Mouse (Mus musculus) T-cell, adult 2 months (primary cell): ENCODE measurements around the gene Tulp4.
"Not testable (repeated sequence)": the region's sequence is repeated elsewhere in the genome, so short reads cannot be mapped to it uniquely, and the experiment has no call there.

ENCODE experiments used
- DNase-seq: peaks from one replicate; pipeline ENCODE4 v3.0.0; 2022; ENCODE audit warnings: low spot score

Gene Tulp4

GRCm38 (mm10) chr17:6192275-6192674, 86.0 kb downstream of the Tulp4 start:
- no peak for DNase-seq

GRCm38 (mm10) chr17:6195390-6195789, 89.2 kb downstream of the Tulp4 start:
- DNase-seq, result no peak

GRCm38 (mm10) chr17:6197491-6197890, 91.3 kb downstream of the Tulp4 start:
- DNase-seq, result no peak

- DNase-seq, result no peak
These were observed 92.4 kb downstream of the Tulp4 start for GRCm38 (mm10) chr17:6198670-6199069.

GRCm38 (mm10) chr17:6199166-6199565, 92.9 kb downstream of the Tulp4 start:
- DNase-seq, result no peak

- no peak for DNase-seq
These were observed 95.4 kb downstream of the Tulp4 start for GRCm38 (mm10) chr17:6201522-6202250.

GRCm38 (mm10) chr17:6202389-6203110, 96.3 kb downstream of the Tulp4 start:
- no peak for DNase-seq

DNA sequence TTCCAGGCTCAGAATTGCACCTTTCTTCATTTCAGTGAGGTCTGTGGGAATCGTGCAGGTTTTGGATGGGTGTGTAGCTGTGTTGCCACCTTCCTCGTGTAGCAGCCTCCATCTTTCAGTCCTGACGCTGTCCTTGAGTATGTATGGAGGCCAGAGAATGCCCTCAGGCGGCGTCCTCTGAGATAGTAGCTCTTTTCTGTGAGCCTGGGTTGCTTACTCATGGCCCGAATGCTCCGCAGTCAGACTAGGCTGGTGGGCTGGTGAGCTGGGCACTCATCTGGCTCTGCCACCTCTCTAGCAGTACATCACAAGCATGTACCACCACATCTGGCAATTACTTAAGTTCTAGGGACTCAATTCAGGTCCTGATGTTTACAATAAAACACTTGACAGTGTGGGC, 96.9 kb downstream of the Tulp4 start:
- no peak for DNase-seq

DNA sequence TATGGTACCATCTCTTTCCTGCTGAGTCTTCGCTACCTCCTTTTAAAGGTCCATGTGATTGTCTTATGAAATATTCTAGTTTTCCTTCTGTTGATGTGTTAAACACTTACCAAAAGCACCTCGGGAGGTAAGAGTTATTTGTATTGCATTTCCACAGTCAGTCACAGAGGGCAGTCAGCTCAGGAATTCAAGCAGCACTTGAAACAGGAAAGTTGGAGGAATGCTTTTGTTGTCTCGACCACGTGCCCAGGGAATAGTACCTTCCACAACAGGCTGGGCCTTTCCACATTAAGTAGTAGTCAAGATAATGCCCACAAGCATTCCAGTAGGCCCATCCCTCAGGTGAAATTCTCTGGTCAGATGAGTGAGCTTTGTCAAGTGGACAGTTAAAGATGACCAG, 97.6 kb downstream of the Tulp4 start:
- DNase-seq, result no peak

- no peak for DNase-seq
These were observed 105.5 kb downstream of the Tulp4 start for GRCm38 (mm10) chr17:6211721-6212120.

GRCm38 (mm10) chr17:6215640-6216039, 109.4 kb downstream of the Tulp4 start:
- no peak for DNase-seq

DNA sequence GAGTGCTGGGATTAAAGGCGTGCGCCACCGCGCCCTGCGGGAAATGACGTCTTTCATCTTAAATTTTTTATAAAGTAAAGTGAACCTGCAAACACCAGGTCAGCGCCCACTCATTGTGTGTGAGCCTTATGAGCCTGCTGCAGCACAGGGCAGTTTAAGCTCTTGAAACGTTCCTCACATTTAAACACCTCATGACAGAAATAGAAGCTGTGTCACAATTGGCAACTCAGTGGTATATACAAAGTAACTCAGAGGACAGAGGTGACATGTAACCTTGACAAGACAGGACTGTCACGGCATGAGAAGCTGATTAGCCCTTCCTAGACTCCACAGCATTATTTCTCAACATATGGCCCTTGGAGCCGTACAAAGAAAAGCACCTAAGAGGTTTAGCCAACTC, 110.3 kb downstream of the Tulp4 start:
- DNase-seq, result no peak

- not testable (repeated sequence) for DNase-seq
These were observed 126.4 kb downstream of the Tulp4 start for GRCm38 (mm10) chr17:6232633-6233032.

GRCm38 (mm10) chr17:6251298-6251697, 145.1 kb downstream of the Tulp4 start:
- not testable (repeated sequence) for DNase-seq

GRCm38 (mm10) chr17:6256400-6257069, 150.3 kb downstream of the Tulp4 start, which contains the start of gene Tmem181a:
TSS of gene Tmem181a (plus strand) at chr17:6256860.
- not testable (repeated sequence) for DNase-seq

DNA sequence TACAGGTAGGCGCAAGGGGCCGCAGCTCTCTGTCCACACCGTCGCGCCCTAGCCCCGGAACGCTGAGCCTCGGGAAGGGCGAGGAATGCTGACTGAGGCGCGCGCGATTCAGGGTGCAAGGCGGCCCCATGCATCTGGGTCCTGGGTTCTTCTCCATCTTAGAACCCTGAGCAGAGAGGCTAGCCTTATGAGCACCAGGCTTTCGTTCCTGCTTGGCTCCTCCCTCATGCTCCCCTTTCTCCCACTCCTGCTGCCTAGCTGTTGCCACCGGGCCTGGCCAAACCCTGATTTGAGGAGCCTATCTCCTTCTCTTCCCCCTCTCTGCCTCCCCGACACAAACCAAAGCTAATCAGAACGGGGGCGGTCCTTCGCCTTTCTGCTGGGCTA, 150.8 kb downstream of the Tulp4 start:
- not testable (repeated sequence) for DNase-seq

- DNase-seq, result not testable (repeated sequence)
These were observed 163.9 kb downstream of the Tulp4 start for GRCm38 (mm10) chr17:6269876-6270831.

GRCm38 (mm10) chr17:6270840-6271239, 164.6 kb downstream of the Tulp4 start:
- not testable (repeated sequence) for DNase-seq

GRCm38 (mm10) chr17:6271970-6272369, 165.7 kb downstream of the Tulp4 start:
- DNase-seq, result not testable (repeated sequence)

DNA sequence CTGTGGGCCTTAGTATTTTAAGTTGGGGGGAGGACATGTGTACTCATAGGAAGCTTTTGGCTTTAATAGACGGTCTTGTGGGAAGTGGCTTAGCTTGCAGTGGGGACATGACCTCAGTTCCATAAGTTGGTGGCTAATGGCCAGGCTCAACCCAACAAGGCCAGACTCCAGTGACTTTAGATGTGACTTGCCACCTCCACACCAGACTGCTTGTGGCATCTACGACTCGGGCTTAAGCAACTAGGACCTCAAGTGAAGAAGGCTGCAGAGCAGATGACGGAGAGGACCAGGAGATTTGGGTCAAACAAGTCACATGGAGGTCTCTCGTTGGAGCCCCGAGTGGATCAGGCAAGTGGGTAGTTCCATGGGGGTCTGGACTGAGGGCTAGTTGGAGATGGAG, 168.5 kb downstream of the Tulp4 start:
- not testable (repeated sequence) for DNase-seq

DNA sequence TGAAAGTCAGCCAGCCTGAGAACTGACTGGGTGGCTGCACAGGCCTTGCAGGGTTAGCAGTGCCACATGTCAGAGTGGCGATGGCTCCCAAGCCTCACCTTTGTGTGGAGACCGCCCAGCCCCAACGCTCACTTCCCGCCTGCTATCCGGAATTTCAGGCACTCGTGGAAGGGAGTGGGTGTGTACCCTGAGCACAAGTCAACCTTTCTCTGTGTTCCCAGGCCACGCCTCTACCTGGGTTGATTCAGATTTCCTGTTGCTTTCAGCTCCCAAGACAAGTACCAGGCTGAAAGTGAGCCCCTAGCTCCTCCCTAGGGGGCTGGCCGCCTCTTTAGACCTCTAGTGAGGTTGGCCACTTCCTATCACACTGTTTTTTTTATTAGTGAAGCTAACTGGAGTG, 173.0 kb downstream of the Tulp4 start:
- not testable (repeated sequence) for DNase-seq

DNA sequence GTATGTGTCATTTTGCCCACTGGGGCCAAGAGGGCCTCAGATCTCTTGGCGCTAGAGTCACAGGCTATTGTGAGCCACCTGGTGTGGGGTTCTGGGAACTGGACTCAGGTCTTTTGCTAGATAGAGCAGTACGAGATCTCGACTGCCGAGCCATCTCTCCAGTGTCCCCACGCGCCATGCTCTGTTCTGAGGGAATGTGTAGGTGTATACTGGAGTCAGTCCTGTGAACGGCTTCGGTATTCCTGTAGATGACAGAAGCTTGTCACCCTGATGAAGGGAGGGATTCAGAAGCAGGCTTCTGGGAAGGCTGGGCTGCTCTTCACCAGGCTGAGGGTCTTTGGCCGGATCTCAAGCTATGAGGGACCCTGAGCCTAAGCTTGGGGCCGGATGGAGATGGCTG, 173.5 kb downstream of the Tulp4 start:
- DNase-seq, result not testable (repeated sequence)
